Mouse (Mus musculus): ENCODE results near the gene Nup93. TPM values are rescaled to one million over a fixed set of nuclear protein-coding genes. Genes with fewer than 3 reads are reported as not detected.
A peak's percentile ranks its signal among the peaks of the same experiment; 100 is the strongest.

Nup93 gene
- total RNA-seq, 2 experiments from 2014 or later: 48.7 to 51.4 TPM

GRCm38 (mm10) chr8:94273289-94273850, 59.0 kb downstream of the Nup93 start:
- intact Hi-C loops (cut with DNase I): no loop called here
- no peak for DNase-seq (ENCODE audit: extremely low spot score in 1 of 2, low spot score in 2 of 2)

GRCm38 (mm10) chr8:94274030-94274429, 59.7 kb downstream of the Nup93 start:
- peak; percentile 68 for TF ChIP-seq CTCF (IDR thresholded peaks at IDR 0.05)
- no peak overlapping the region for H3K4me3 ChIP-seq
- intact Hi-C loops (cut with DNase I): no loop called here
- DNase-seq (ENCODE audit: extremely low spot score in 1 of 2, low spot score in 2 of 2): no peak
- no peak overlapping the region for H3K27ac ChIP-seq

More at GRCm38 (mm10) chr8:94273289-94273850, 59.0 kb downstream of the Nup93 start:
- no peak for TF ChIP-seq CTCF (IDR thresholded peaks at IDR 0.05)
- Histone ChIP-seq H3K27ac (no peak overlapping the region), H3K4me3 (no peak overlapping the region)

GRCm38 (mm10) chr8:94278295-94278694, 63.9 kb downstream of the Nup93 start:
- intact Hi-C loops (cut with DNase I): no loop called here
- peak; percentile 44 for TF ChIP-seq CTCF (IDR thresholded peaks at IDR 0.05)
- H3K27ac ChIP-seq: no peak overlapping the region
- DNase-seq (ENCODE audit: extremely low spot score in 1 of 2, low spot score in 2 of 2): no peak
- no peak overlapping the region for H3K4me3 ChIP-seq

- DNase-seq (ENCODE audit: extremely low spot score in 1 of 2, low spot score in 2 of 2): no peak
- H3K27ac ChIP-seq: no peak overlapping the region
- TF ChIP-seq CTCF (IDR thresholded peaks at IDR 0.05): no peak
- no peak overlapping the region for H3K4me3 ChIP-seq
- intact Hi-C loops (cut with DNase I): no loop called here
These were observed 65.7 kb downstream of the Nup93 start for GRCm38 (mm10) chr8:94280001-94280613.

GRCm38 (mm10) chr8:94282453-94282985, 68.2 kb downstream of the Nup93 start:
- intact Hi-C loops (cut with DNase I): no loop called here
- no peak for DNase-seq (ENCODE audit: extremely low spot score in 1 of 2, low spot score in 2 of 2)
- H3K27ac ChIP-seq: no peak overlapping the region
- TF ChIP-seq CTCF (IDR thresholded peaks at IDR 0.05): no peak
- H3K4me3 ChIP-seq: no peak overlapping the region

- intact Hi-C loops (cut with DNase I): no loop called here
- DNase-seq (ENCODE audit: extremely low spot score in 1 of 2, low spot score in 2 of 2): no peak
- no peak for TF ChIP-seq CTCF (IDR thresholded peaks at IDR 0.05)
- Histone ChIP-seq H3K27ac (no peak overlapping the region), H3K4me3 (no peak overlapping the region)
These were observed 69.8 kb downstream of the Nup93 start for GRCm38 (mm10) chr8:94284204-94284603.

GRCm38 (mm10) chr8:94290606-94291005, 76.2 kb downstream of the Nup93 start:
- Histone ChIP-seq H3K4me3 (no peak overlapping the region), H3K27ac (peak overlapping the region; percentile 59)
- intact Hi-C loops (cut with DNase I): no loop called here
- no peak for DNase-seq (ENCODE audit: extremely low spot score in 1 of 2, low spot score in 2 of 2)
- TF ChIP-seq CTCF (IDR thresholded peaks at IDR 0.05): no peak; the same call in 1 of the 2 replicates

- no peak for TF ChIP-seq CTCF (IDR thresholded peaks at IDR 0.05)
- intact Hi-C loops (cut with DNase I): no loop called here
- Histone ChIP-seq H3K4me3 (no peak overlapping the region), H3K27ac (no peak overlapping the region)
- no peak for DNase-seq (ENCODE audit: extremely low spot score in 1 of 2, low spot score in 2 of 2)
These were observed 77.7 kb downstream of the Nup93 start for GRCm38 (mm10) chr8:94292072-94292471.

GRCm38 (mm10) chr8:94292626-94293025, 78.3 kb downstream of the Nup93 start:
- intact Hi-C loops (cut with DNase I): no loop called here
- no peak for TF ChIP-seq CTCF (IDR thresholded peaks at IDR 0.05)
- Histone ChIP-seq H3K27ac (no peak overlapping the region), H3K4me3 (no peak overlapping the region)
- DNase-seq (ENCODE audit: extremely low spot score in 1 of 2, low spot score in 2 of 2): no peak

- no peak overlapping the region for H3K4me3 ChIP-seq
- H3K27ac ChIP-seq: peak overlapping the region; percentile 70
- intact Hi-C loops (cut with DNase I): no loop called here
- TF ChIP-seq CTCF (IDR thresholded peaks at IDR 0.05): no peak
- DNase-seq (ENCODE audit: extremely low spot score in 1 of 2, low spot score in 2 of 2): no peak
These were observed 81.3 kb downstream of the Nup93 start for GRCm38 (mm10) chr8:94295687-94296086.

- H3K27ac ChIP-seq: peak overlapping the region; percentile 70
- DNase-seq (ENCODE audit: extremely low spot score in 1 of 2, low spot score in 2 of 2): no peak
- intact Hi-C loops (cut with DNase I): no loop called here
- no peak for TF ChIP-seq CTCF (IDR thresholded peaks at IDR 0.05)
- no peak overlapping the region for H3K4me3 ChIP-seq
These were observed 82.1 kb downstream of the Nup93 start for GRCm38 (mm10) chr8:94296312-94296991.

GRCm38 (mm10) chr8:94297101-94297500, 82.7 kb downstream of the Nup93 start:
- no peak for DNase-seq (ENCODE audit: extremely low spot score in 1 of 2, low spot score in 2 of 2)
- no peak overlapping the region for H3K27ac ChIP-seq
- intact Hi-C loops (cut with DNase I): no loop called here
- TF ChIP-seq CTCF (IDR thresholded peaks at IDR 0.05): no peak
- H3K4me3 ChIP-seq: no peak overlapping the region

Data from left cerebral cortex, adult 2 months (tissue).